Mouse (Mus musculus) hindbrain, embryonic 10.5 days (tissue): ENCODE results near the gene Ccdc162. TPM values are rescaled to one million over a fixed set of nuclear protein-coding genes. Genes with fewer than 3 reads are reported as not detected.
"Not testable (repeated sequence)": the region's sequence is repeated elsewhere in the genome, so short reads cannot be mapped to it uniquely, and the experiment has no call there.

ENCODE experiments used
- DNase-seq: peaks from one replicate; pipeline ENCODE4 v3.0.0-alpha.2; 2017; ENCODE audit warnings: low spot score
- H3K27ac ChIP-seq: fragments of 300-500 bp; sonication (generic); 2 replicates; pipeline ENCODE4 v1.5.1; 2016; ENCODE audit warnings: mild to moderate bottlenecking, moderate library complexity
- H3K27me3 ChIP-seq: fragments of 300-500 bp; sonication (generic); 2 replicates; pipeline ENCODE4 v1.6.1; 2016; ENCODE audit warnings: mild to moderate bottlenecking; ENCODE audit not compliant: poor library complexity, insufficient read depth, severe bottlenecking
- H3K36me3 ChIP-seq: fragments of 300-500 bp; sonication (generic); 2 replicates; pipeline ENCODE4 v1.6.1; 2016; ENCODE audit warnings: mild to moderate bottlenecking, moderate library complexity
- H3K4me1 ChIP-seq: fragments of 300-500 bp; sonication (generic); replicated peaks from 2 replicates; pipeline ENCODE4 v1.6.1; 2016; ENCODE audit warnings: mild to moderate bottlenecking
- H3K4me3 ChIP-seq: fragments of 300-500 bp; sonication (generic); 2 replicates; pipeline ENCODE4 v1.5.1; 2016; ENCODE audit warnings: mild to moderate bottlenecking, moderate library complexity
- H3K9me3 ChIP-seq: fragments of 300-500 bp; sonication (generic); 2 replicates; pipeline ENCODE4 v1.6.1; 2016; ENCODE audit warnings: mild to moderate bottlenecking, moderate library complexity
- WGBS: fragments of 180-500 bp; shearing (Covaris S2); methylation state at CpG from one replicate; pipeline ENCODE4 v1.1.7; 2016; 5-methylcytosine and 5-hydroxymethylcytosine counted together
- polyA plus RNA-seq: library from polyadenylated mRNA; unstranded; fragments of >200 nt; fragmentation: Nextera tagmentation; extraction: Ambion mirVana; gene quantifications from 2 replicates; pipeline ENCODE4 v1.2.1, GENCODE M21; 2016

Gene Ccdc162
- polyA plus RNA-seq, 1 experiment from 2014 or later, result 0.51 TPM

GRCm38 (mm10) chr10:41536714-41537113 lies 179.7 kb downstream of the Ccdc162 start:
- peaks cover 71% of the 10 kb centered on the region for H3K36me3 ChIP-seq
- WGBS, result 98% methylated on average over 1 of the region's 1 CpGs

DNA sequence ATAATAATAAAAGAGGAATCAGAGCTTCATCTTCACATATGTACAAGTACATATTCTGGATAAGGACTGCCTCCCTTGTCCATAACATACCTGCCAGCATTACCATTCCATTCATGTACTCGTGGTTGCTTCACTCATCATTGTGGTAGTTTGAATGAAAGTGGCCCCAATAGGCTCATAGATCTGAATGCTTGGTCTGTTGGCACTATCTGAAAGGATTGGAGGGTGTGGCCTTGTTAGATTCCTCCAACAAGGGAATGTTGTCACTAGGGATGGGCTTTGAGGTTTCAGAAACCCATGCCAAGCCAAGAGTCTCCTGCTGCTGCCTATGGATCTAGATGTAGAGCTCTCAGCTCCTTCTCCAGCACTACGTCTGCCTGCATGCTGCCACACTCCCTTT lies 180.4 kb downstream of the Ccdc162 start:
- H3K36me3 ChIP-seq, result peaks cover 78% of the 10 kb centered on the region
- WGBS, result 97% methylated on average over 2 of the region's 2 CpGs
- H3K27ac ChIP-seq, result no peak overlapping the region
- H3K27me3 ChIP-seq, result no peaks in the 10 kb centered on the region
- no peak for DNase-seq
- no peaks in the 10 kb centered on the region for H3K9me3 ChIP-seq
- H3K4me3 ChIP-seq, result no peak overlapping the region
- no peaks in the 10 kb centered on the region for H3K4me1 ChIP-seq

More at GRCm38 (mm10) chr10:41536714-41537113, 179.7 kb downstream of the Ccdc162 start:
- Histone ChIP-seq H3K27ac (no peak overlapping the region), H3K27me3 (no peaks in the 10 kb centered on the region), H3K4me1 (no peaks in the 10 kb centered on the region), H3K9me3 (no peaks in the 10 kb centered on the region), H3K4me3 (no peak overlapping the region)
- no peak for DNase-seq

- DNase-seq, result no peak
- H3K4me1 ChIP-seq, result no peaks in the 10 kb centered on the region
- peaks cover 95% of the 10 kb centered on the region for H3K36me3 ChIP-seq
- H3K27ac ChIP-seq, result no peak overlapping the region
- no peak overlapping the region for H3K4me3 ChIP-seq
- WGBS, result 90% methylated on average over 5 of the region's 5 CpGs
- H3K27me3 ChIP-seq, result no peaks in the 10 kb centered on the region
- H3K9me3 ChIP-seq, result no peaks in the 10 kb centered on the region
Observed at GRCm38 (mm10) chr10:41529972-41530371, 186.5 kb downstream of the Ccdc162 start.

GRCm38 (mm10) chr10:41525696-41526095 lies 190.7 kb downstream of the Ccdc162 start:
- no peak for DNase-seq
- no peaks in the 10 kb centered on the region for H3K27me3 ChIP-seq
- 90% methylated on average over 1 of the region's 1 CpGs for WGBS
- H3K27ac ChIP-seq, result no peak overlapping the region
- no peaks in the 10 kb centered on the region for H3K9me3 ChIP-seq
- no peak overlapping the region for H3K4me3 ChIP-seq
- H3K36me3 ChIP-seq, result peaks cover 77% of the 10 kb centered on the region
- H3K4me1 ChIP-seq, result peaks cover 24% of the 10 kb centered on the region

DNA sequence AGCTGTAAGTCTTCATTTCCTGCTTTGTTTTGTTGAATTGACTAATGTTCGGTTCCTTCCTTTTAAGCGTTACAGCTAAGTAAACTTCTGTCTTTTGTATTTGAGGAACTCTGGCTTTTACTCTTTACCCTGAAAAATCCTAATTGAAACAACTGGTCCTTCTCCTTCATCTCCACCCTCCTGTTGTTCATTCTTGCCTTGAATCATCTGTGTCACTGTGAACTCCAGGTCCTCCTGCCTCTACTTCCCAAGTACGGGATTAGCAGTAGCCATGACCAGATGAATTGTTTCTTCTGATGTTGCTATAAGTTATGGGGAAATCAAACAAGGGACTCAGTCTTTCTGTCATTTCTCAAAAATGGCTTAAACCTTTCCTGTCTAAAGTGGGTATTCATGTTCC lies 193.0 kb downstream of the Ccdc162 start:
- Histone ChIP-seq H3K27ac (no peak overlapping the region), H3K27me3 (no peaks in the 10 kb centered on the region), H3K4me1 (peaks cover 26% of the 10 kb centered on the region), H3K36me3 (peaks cover 54% of the 10 kb centered on the region), H3K9me3 (no peaks in the 10 kb centered on the region), H3K4me3 (no peak overlapping the region)
- 93% methylated on average over 3 of the region's 3 CpGs for WGBS
- no peak for DNase-seq

GRCm38 (mm10) chr10:41520410-41520673 lies 196.1 kb downstream of the Ccdc162 start:
- peaks cover 31% of the 10 kb centered on the region for H3K4me1 ChIP-seq
- H3K36me3 ChIP-seq, result peaks cover 28% of the 10 kb centered on the region
- H3K27ac ChIP-seq, result peak overlapping the region; percentile 99
- no peak for DNase-seq
- WGBS, result 11% methylated on average over 5 of the region's 5 CpGs
- H3K9me3 ChIP-seq, result no peaks in the 10 kb centered on the region
- H3K4me3 ChIP-seq, result peak overlapping the region; percentile 95
- H3K27me3 ChIP-seq, result no peaks in the 10 kb centered on the region

GRCm38 (mm10) chr10:41519640-41520409 lies 196.6 kb downstream of the Ccdc162 start:
- Histone ChIP-seq H3K36me3 (peaks cover 23% of the 10 kb centered on the region), H3K4me1 (peaks cover 31% of the 10 kb centered on the region), H3K9me3 (no peaks in the 10 kb centered on the region), H3K4me3 (peak overlapping the region; percentile 95), H3K27me3 (no peaks in the 10 kb centered on the region), H3K27ac (peak overlapping the region; percentile 99)
- WGBS, result under 1% methylated on average over 65 of the region's 65 CpGs
- no peak for DNase-seq

- H3K4me1 ChIP-seq, result peaks cover 31% of the 10 kb centered on the region
- H3K27ac ChIP-seq, result peak within 1 kb of the TSS; percentile 99
- H3K9me3 ChIP-seq, result no peaks in the 10 kb centered on the region
- no peaks in the 10 kb centered on the region for H3K27me3 ChIP-seq
- peak; percentile 94 for DNase-seq
- WGBS, result under 1% methylated on average over 69 of the region's 69 CpGs
- H3K36me3 ChIP-seq, result peaks cover 16% of the 10 kb centered on the region
- peak within 1 kb of the TSS; percentile 95 for H3K4me3 ChIP-seq
Observed at GRCm38 (mm10) chr10:41518981-41519618, 197.3 kb downstream of the Ccdc162 start, which contains the start of gene Cd164. Cd164 (plus strand) TSS chr10:41519414.

- H3K4me1 ChIP-seq, result peaks cover 31% of the 10 kb centered on the region
- H3K27ac ChIP-seq, result peak overlapping the region; percentile 99
- peak overlapping the region; percentile 95 for H3K4me3 ChIP-seq
- H3K9me3 ChIP-seq, result no peaks in the 10 kb centered on the region
- WGBS, result under 1% methylated on average over 23 of the region's 23 CpGs
- no peak for DNase-seq
- H3K27me3 ChIP-seq, result no peaks in the 10 kb centered on the region
- H3K36me3 ChIP-seq, result peaks cover 10% of the 10 kb centered on the region
Observed at GRCm38 (mm10) chr10:41518508-41518980, 197.9 kb downstream of the Ccdc162 start.

- DNase-seq, result no peak
- no peaks in the 10 kb centered on the region for H3K9me3 ChIP-seq
- no peaks in the 10 kb centered on the region for H3K27me3 ChIP-seq
Observed at GRCm38 (mm10) chr10:41514921-41515320, 201.5 kb downstream of the Ccdc162 start.

DNA sequence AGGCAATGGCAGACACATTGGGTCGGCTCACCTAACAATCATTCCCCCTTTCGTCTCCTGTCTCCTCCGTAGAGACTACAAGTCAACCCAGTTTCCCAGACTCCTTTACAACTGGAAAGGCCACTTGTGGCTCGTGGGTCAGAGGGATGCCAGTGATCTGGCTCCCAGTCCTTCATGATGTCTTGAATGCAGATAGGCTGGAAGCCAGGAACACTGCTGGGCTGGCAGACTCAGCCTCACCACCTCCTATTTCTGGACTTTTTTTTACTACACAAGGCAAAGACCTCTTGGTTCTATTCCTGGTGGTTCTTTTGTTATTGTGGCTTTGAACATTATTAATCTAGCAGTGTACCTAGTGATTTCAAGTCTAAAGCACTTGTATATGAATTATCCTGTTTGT lies 202.1 kb downstream of the Ccdc162 start:
- WGBS, result 78% methylated on average over 4 of the region's 4 CpGs
- DNase-seq, result no peak
- no peak overlapping the region for H3K27ac ChIP-seq

More at GRCm38 (mm10) chr10:41514921-41515320, 201.5 kb downstream of the Ccdc162 start:
- Histone ChIP-seq H3K27ac (no peak overlapping the region), H3K4me3 (no peak overlapping the region), H3K36me3 (no peaks in the 10 kb centered on the region), H3K4me1 (peaks cover 5% of the 10 kb centered on the region; the same call in 1 of the 2 replicates)

GRCm38 (mm10) chr10:41509160-41509559 lies 207.3 kb downstream of the Ccdc162 start:
- no peak for DNase-seq
- H3K27ac ChIP-seq, result no peak overlapping the region
- no peaks in the 10 kb centered on the region for H3K27me3 ChIP-seq
- H3K4me1 ChIP-seq, result no peaks in the 10 kb centered on the region
- H3K36me3 ChIP-seq, result no peaks in the 10 kb centered on the region
- no peaks in the 10 kb centered on the region for H3K9me3 ChIP-seq
- H3K4me3 ChIP-seq, result no peak overlapping the region
- WGBS, result 31% methylated on average over 2 of the region's 2 CpGs

More for the DNA sequence above, 202.1 kb downstream of the Ccdc162 start:
- Histone ChIP-seq H3K36me3 (no peaks in the 10 kb centered on the region), H3K4me3 (no peak overlapping the region), H3K4me1 (peaks cover 5% of the 10 kb centered on the region; the same call in 1 of the 2 replicates), H3K27me3 (no peaks in the 10 kb centered on the region), H3K9me3 (no peaks in the 10 kb centered on the region)

- H3K4me1 ChIP-seq, H3K27ac ChIP-seq, H3K27me3 ChIP-seq, H3K9me3 ChIP-seq, H3K36me3 ChIP-seq, H3K4me3 ChIP-seq: not testable (repeated sequence)
- peak; percentile 63 for DNase-seq
- 3% methylated on average over 3 of the region's 3 CpGs for WGBS
Observed at GRCm38 (mm10) chr10:41505446-41505845, 211.0 kb downstream of the Ccdc162 start.
